Mouse (Mus musculus): Measurements from ENCODE around the gene Lhb. TPM values are rescaled to one million over a fixed set of nuclear protein-coding genes. Genes with fewer than 3 reads are reported as not detected.
"Not testable (repeated sequence)": the region's sequence is repeated elsewhere in the genome, so short reads cannot be mapped to it uniquely, and the experiment has no call there.

Gene Lhb
- total RNA-seq, 2 experiments from 2014 or later, result not detected

DNA sequence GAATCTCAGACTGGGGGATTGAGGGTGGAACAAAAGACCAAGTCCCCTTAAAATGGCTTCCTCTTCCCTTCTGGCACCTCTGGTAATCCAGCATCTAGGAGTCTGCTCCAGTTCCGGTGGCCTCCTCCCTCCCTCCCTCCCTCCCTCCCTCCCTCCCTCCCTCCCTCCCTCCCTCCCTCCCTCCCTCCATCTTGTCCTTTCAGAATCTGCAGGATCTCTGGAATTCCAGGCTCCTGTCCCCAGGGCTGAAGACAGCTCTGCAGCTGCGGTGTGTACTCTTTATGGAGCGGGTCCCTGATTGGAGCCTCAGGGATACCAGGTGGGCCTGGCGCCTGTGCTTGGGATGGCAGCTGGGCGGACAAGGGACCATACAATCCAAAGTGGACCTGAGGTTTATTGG is 40.7 kb downstream of the Lhb start:
- DNase-seq (ENCODE audit: low spot score in 2 of 2), result no peak
- Histone ChIP-seq H3K27ac (peak overlapping the region; percentile 94), H3K4me3 (no peak overlapping the region)
- no peak for TF ChIP-seq CTCF (conservative IDR thresholded peaks at IDR 0.05)

DNA sequence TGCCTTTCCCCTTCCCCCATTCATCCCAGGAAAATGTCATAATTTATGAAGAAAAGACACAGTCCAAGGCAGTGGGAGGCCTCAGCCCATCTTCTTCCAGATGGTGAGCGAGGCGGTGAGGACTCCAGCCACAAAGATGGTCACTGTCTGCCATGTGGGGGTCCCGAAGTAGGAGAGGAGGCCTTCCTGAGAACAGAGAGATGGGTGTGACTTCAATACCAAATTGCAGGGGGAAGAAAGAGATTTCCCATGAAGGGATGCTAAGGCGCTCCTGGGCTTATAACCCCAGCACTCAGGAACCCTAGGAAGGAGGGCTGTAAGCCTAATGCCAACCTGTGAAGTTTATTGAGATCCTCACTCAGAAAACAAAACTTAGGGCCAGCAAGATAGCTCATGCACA is 41.2 kb downstream of the Lhb start:
- TF ChIP-seq CTCF (conservative IDR thresholded peaks at IDR 0.05), result no peak
- Histone ChIP-seq H3K4me3 (no peak overlapping the region), H3K27ac (no peak overlapping the region)
- DNase-seq (ENCODE audit: low spot score in 2 of 2), result no peak

DNA sequence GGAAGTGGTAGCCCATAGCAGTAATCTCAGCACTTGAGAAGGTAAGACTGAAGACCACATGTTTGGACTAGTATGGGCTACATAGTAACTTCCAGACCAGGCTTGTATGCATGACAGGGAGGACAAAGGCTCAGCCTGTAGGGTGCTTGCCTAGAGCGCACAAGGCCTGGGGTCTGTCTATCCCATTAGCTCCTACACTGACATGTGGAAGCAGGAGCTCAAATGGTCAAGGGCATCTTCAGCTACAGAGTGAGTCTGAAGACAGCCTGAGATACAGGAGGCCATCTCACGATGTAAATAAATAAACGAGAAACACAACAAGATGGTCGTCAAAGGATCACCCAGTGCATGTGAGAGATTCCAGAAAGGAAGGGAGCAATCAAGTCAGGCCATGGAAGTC is 41.7 kb downstream of the Lhb start:
- Histone ChIP-seq H3K27ac (no peak overlapping the region), H3K4me3 (no peak overlapping the region)
- no peak for TF ChIP-seq CTCF (conservative IDR thresholded peaks at IDR 0.05)
- no peak for DNase-seq (ENCODE audit: low spot score in 2 of 2)

DNA sequence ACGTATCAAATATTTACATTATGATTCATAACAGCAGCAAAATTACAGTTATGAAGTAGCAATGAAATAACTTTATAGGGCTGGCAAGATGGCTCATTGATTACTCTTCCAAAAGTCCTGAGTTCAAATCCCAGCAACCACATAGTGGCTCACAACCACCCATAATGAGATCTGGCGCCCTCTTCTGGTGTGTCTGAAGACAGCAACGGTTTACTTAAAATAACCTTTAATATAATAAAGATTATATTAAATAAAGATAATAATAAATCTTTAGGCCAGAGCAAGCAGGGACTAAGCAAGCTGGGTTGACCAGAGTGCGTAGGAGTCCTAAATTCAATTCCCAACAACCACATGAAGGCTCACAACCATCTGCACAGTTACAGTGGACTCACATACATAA is 42.2 kb downstream of the Lhb start:
- not testable (repeated sequence) for H3K4me3 ChIP-seq; H3K27ac ChIP-seq; DNase-seq (ENCODE audit: low spot score in 2 of 2)
- TF ChIP-seq CTCF (conservative IDR thresholded peaks at IDR 0.05), result peak; percentile 72

DNA sequence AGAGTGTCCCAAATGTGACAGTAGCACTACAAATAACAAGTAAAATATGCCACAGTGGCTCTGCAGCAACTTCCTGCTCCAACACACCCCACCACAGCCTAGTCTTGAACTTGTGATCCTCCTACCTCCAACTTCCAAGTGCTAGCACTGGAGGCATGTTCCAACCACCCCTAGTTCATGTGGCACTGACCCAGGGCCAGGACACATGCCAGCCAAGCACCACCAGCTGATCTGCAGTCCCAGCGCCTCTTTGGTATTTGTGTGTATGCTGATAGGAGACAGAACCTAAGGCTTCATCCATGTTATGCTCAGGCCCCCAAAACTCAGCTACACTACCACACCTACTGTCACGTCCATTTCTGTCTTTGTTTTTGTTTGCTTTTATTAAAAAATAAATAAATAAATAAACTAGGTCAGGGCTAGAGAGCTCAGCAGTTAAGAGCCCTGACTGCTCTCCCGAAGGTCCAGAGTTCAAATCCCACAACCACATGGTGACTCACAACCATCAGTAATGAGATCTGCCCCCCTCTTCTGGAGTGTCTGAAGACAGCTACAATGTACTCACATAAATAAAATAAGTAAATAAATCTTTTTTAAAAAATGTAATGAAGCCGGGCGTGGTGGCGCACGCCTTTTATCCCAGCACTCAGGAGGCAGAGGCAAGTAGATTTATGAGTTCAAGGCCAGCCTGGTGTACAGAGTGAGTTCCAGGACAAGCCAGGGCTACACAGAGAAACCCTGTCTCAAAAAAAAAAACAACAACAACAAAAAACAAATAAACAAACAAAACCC is 43.6 kb downstream of the Lhb start:
- no peak for TF ChIP-seq CTCF (conservative IDR thresholded peaks at IDR 0.05)
- DNase-seq (ENCODE audit: low spot score in 2 of 2), result no peak
- H3K27ac ChIP-seq, result no peak overlapping the region
- H3K4me3 ChIP-seq, result no peak overlapping the region

DNA sequence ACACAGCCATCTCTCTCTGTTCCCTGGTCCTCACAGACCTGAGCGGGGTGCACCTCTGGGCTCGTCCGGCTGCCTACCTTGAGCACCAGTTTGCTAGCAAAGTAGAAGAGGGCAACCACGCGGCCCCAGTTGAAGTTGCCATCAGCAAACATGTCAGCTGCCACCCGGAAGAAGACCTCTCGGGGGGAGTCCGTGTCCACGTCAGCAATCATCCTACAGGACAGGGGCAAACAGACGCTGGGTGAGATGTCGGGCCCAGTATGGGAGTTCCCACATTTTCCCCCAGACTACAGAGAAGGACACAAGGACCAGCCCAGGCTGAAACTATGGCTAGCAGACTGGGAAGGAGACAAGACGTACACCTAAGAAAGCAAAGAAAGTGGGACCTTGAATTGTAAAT is 44.5 kb downstream of the Lhb start:
- H3K27ac ChIP-seq, result peak overlapping the region; percentile 96; the same call in 1 of the 2 replicates
- TF ChIP-seq CTCF (conservative IDR thresholded peaks at IDR 0.05), result no peak
- peak overlapping the region; percentile 75; the same call in 1 of the 2 replicates for H3K4me3 ChIP-seq
- DNase-seq (ENCODE audit: low spot score in 2 of 2), result no peak

DNA sequence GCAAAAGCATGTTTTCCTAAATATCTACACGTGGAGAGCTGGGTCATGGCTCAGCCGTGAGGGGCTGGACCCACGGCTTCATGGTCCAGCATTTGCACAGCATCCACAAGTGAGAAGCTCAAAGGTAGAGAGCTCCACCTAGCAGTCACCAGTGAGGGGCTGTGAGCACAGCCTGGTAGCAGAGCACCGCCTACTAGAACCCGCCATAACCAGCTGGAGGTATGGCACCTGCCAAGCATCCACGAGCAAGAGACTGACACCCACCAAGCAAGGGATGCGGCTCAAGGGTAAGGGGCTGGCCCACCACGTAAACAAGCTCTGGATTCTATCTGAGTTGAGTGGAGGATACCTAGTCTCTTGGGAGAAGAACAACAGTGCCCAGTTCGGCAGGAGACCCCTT is 44.9 kb downstream of the Lhb start:
- DNase-seq (ENCODE audit: low spot score in 2 of 2), result no peak
- peak; percentile 48 for TF ChIP-seq CTCF (conservative IDR thresholded peaks at IDR 0.05)
- Histone ChIP-seq H3K4me3 (peak overlapping the region; percentile 75), H3K27ac (peak overlapping the region; percentile 96)

DNA sequence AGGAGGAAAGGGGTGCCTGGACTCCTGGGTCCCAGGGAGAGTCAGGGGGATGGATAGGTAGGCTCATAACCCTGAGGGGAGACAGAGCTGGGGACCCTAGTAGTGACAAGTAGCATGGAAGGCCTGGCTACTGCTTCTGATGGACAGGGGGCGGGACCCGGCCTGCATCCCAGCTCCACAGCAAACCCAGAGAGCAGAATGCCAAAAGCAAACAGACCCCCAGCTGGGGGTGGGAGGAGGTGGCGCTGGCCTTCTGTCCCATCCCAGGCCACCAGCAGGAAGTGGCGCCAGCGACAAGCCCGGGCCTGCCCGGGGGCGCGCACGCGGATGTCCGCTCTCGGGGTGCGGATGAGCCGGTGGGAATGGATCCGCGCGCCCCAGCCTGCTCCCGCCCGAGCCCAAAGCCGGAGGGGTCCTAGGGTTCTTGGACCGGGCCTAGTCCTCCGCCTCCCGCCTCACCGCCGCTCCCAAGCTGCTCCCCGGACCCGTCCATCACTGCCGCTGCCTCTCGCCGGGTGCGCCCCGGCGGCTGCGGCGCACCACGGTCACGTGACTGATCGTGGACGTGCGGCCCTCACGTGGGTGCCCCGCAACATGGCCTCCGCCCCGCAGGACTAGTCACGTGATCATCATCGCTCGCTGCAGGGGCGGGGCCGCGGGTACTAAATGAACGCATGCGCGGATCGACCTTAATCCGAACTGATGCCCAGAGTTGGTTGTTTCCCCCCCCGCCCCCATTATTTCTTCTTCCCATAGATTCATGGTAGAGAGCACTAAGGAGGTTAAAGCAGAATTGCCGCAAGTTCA is 45.9 kb downstream of the Lhb start, which contains the start of gene Bax:
TSS of gene Bax (minus strand) at position 616 of the 807 bp plus-strand sequence.
- H3K4me3 ChIP-seq, result peak within 1 kb of the TSS; percentile 75
- H3K27ac ChIP-seq, result peak within 1 kb of the TSS; percentile 96
- DNase-seq (ENCODE audit: low spot score in 2 of 2), result peak; percentile 96
- TF ChIP-seq CTCF (conservative IDR thresholded peaks at IDR 0.05), result peak; percentile 23; the same call in 1 of the 2 replicates

DNA sequence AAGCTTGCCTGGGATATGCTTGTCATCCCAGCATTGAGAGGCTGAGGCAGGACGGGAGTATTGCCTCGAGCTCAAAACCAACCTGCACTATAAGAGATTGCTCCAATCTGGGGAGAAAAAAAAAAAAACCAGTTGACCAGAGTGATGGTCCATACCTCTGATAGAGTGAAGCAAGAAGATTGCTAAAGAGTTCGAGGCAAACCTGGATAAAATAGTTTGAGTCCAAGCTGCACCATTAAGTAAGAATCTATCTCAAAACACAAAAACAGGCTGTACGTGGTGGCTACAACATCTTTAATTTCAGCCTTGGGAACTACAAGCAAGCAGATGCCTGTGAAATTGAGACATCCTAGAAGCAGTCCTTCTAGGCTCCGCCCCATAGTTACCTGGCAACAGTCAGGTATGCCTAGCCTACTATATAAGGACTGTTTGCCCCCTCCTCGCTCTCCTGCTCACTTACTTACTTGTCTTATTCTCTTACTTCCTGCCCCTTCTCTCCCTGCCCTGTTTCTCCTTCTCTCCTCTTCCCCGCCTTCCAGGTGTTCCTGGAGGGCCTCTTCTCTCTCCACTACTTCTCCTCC is 46.6 kb downstream of the Lhb start:
- no peak for DNase-seq (ENCODE audit: low spot score in 2 of 2)
- peak overlapping the region; percentile 96 for H3K27ac ChIP-seq
- H3K4me3 ChIP-seq, result peak overlapping the region; percentile 75
- no peak for TF ChIP-seq CTCF (conservative IDR thresholded peaks at IDR 0.05)

DNA sequence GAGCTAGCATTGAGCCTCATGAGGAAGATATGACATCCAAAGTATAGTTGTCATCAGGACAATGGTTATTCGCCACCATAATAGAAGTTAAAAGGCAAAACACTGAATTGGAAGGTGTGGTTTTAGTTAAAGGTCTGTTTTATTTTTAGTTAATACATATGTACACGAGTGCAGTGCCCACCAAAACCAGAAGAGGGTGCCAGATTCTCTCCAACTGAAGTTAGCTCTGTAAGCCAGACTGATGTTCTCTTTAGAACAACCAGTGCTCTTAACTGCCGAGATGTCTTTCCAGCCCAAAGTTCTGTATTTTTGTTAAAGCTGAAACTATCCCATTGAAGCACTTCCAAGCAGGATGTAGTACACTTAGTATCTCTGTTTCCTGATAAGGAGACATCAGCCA is 50.2 kb downstream of the Lhb start:
- no peak overlapping the region for H3K4me3 ChIP-seq
- peak; percentile 98 for TF ChIP-seq CTCF (conservative IDR thresholded peaks at IDR 0.05)
- peak; percentile 53 to 76 for DNase-seq (ENCODE audit: low spot score in 2 of 2)
- no peak overlapping the region for H3K27ac ChIP-seq

Small RNAs within 50 kb of the gene (microRNA-seq; reads per million reads assigned to microRNA genes)
- gene Gm22133, result 0 reads per million in 2 experiments

Other genes starting within 250 kb of the Lhb start
- gene Gfy, start 241.3 kb upstream of the Lhb start, total RNA-seq (2021), result under 1 TPM in 1 of 2 experiments, not detected in 1; 0.20 TPM
- not detected for gene Pth2, start 239.8 kb upstream of the Lhb start, total RNA-seq (2021)
- gene Ccdc155, start 215.9 kb upstream of the Lhb start, total RNA-seq (2021), result 1 to 10 TPM; 3.5 to 3.9 TPM
- gene Dkkl1, start 208.7 kb upstream of the Lhb start, total RNA-seq (2021), result 1 to 10 TPM; 1.6 TPM
- gene Tead2, start 205.1 kb upstream of the Lhb start, total RNA-seq (2021), result 1 to 10 TPM; 4.3 to 5.7 TPM
- 1 to 10 TPM; 3.7 to 5.5 TPM for gene Cd37, start 181.7 kb upstream of the Lhb start, total RNA-seq (2021)
- 1 to 10 TPM; 1.7 to 2.8 TPM for gene Slc6a16, start 179.7 kb upstream of the Lhb start, total RNA-seq (2021)
- not detected for gene Slc6a21, start 143.3 kb upstream of the Lhb start, total RNA-seq (2021)
- 10 to 100 TPM; 12.8 to 16.5 TPM for gene Trpm4, start 87.0 kb upstream of the Lhb start, total RNA-seq (2021)
- under 1 TPM; 0.22 to 0.33 TPM for gene Hrc, start 85.5 kb upstream of the Lhb start, total RNA-seq (2021)
- gene Ppfia3, start 53.8 kb upstream of the Lhb start, total RNA-seq (2021), result 100 to 1,000 TPM; 133 to 138 TPM
- gene Lin7b, start 50.2 kb upstream of the Lhb start, total RNA-seq (2021), result 100 to 1,000 TPM; 138 to 146 TPM
- gene Snrnp70, start 25.1 kb upstream of the Lhb start, total RNA-seq (2021), result 100 to 1,000 TPM; 456 to 514 TPM
- not detected for gene Kcna7, start 15.2 kb upstream of the Lhb start, total RNA-seq (2021)
- not detected for gene Ntf5, start 7.1 kb upstream of the Lhb start, total RNA-seq (2021)
- gene Gys1, start 14.0 kb downstream of the Lhb start, total RNA-seq (2021), result 10 to 100 TPM; 16.1 to 20.3 TPM
- gene Ruvbl2, start 17.3 kb downstream of the Lhb start, total RNA-seq (2021), result 10 to 100 TPM; 35.0 to 37.2 TPM
- gene Ftl1, start 39.1 kb downstream of the Lhb start, total RNA-seq (2021), result 100 to 1,000 TPM; 186 to 204 TPM
- 10 to 100 TPM; 73.2 to 77.6 TPM for gene Bax, start 46.1 kb downstream of the Lhb start, total RNA-seq (2021)
- gene Tulp2, start 61.1 kb downstream of the Lhb start, total RNA-seq (2021), result not detected
- 1 to 10 TPM; 2.1 to 3.1 TPM for gene Gm45808, start 66.0 kb downstream of the Lhb start, total RNA-seq (2021)
- gene Dhdh, start 68.0 kb downstream of the Lhb start, total RNA-seq (2021), result 1 to 10 TPM; 4.3 to 4.4 TPM
- gene Nucb1, start 89.6 kb downstream of the Lhb start, total RNA-seq (2021), result 10 to 100 TPM; 97.6 to 98.2 TPM
- gene Ppp1r15a, start 105.4 kb downstream of the Lhb start, total RNA-seq (2021), result 10 to 100 TPM; 19.0 to 25.8 TPM
- gene Plekha4, start 105.5 kb downstream of the Lhb start, total RNA-seq (2021), result under 1 TPM; 0.52 to 0.79 TPM
- not detected for gene Hsd17b14, start 134.1 kb downstream of the Lhb start, total RNA-seq (2021)
- 10 to 100 TPM; 20.6 to 28.2 TPM for gene Bcat2, start 149.3 kb downstream of the Lhb start, total RNA-seq (2021)
- not detected for gene Fgf21, start 194.7 kb downstream of the Lhb start, total RNA-seq (2021)
- not detected for gene Fut1, start 196.5 kb downstream of the Lhb start, total RNA-seq (2021)
- gene Izumo1, start 201.0 kb downstream of the Lhb start, total RNA-seq (2021), result not detected
- gene Rasip1, start 206.7 kb downstream of the Lhb start, total RNA-seq (2021), result 1 to 10 TPM; 6.1 to 7.4 TPM
- gene Mamstr, start 219.2 kb downstream of the Lhb start, total RNA-seq (2021), result 1 to 10 TPM; 1.2 to 4.8 TPM
- gene Fut2, start 245.6 kb downstream of the Lhb start, total RNA-seq (2021), result under 1 TPM; 0.13 to 0.25 TPM